In the genomic region with DNA sequence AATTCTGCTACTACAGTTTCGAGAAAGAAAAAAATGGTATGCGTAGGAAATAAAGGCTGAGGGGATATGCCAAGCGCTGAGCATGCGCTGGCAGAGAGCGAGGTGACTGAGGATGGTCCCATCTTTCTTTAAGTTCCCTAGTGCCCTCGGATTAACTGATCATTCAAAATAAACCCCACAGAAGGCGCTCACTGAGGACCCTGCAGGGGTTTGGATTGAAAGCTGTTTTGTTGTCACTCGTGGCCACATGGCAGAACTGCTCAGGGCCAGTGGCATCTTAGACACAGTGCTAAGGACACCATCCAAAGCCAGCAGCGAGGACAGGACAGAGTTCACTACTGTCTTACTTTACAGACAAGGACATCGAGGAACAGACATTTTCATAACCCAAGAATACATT, we compare ENCODE assay signal across 16 mouse cellular contexts.
"Had no signal": no experiment of that assay in that cellular context is flagged by ENCODE, and none has a peak within 500 bp of the region (broad histone marks: within the 10 kb centered on the region; RNA-seq: fewer than 3 reads in every experiment).

No protein-coding gene starts in this region.

- H3K27me3 ChIP-seq: neural tube, embryonic 12.5 days; neural tube, embryonic 13.5 days; neural tube, embryonic 15.5 days; stomach, embryonic 15.5 days had no signal

- H3K4me3 ChIP-seq: neural tube, embryonic 12.5 days; neural tube, embryonic 13.5 days; neural tube, embryonic 15.5 days; stomach, embryonic 15.5 days had no signal

- H3K4me1 ChIP-seq: neural tube, embryonic 12.5 days; neural tube, embryonic 13.5 days; neural tube, embryonic 15.5 days; stomach, embryonic 15.5 days had no signal

- H3K9ac ChIP-seq: neural tube, embryonic 12.5 days; neural tube, embryonic 13.5 days; neural tube, embryonic 15.5 days; stomach, embryonic 15.5 days had no signal

- H3K27ac ChIP-seq: neural tube, embryonic 12.5 days; neural tube, embryonic 13.5 days; neural tube, embryonic 15.5 days; stomach, embryonic 15.5 days had no signal

- H3K4me2 ChIP-seq: neural tube, embryonic 12.5 days; neural tube, embryonic 13.5 days; neural tube, embryonic 15.5 days; stomach, embryonic 15.5 days had no signal

- DNase-seq: retina, postnatal 1 day; right cerebral cortex, adult 18-20 months; right cerebral cortex, postnatal 14 days; right cerebral cortex, postnatal 25 days; right cerebral cortex, postnatal 4 days; spleen, adult 18-20 months; thymus, adult 18-20 months; thymus, adult 2 months; thymus, postnatal 14 days; thymus, postnatal 25 days; thymus, postnatal 36 days; thymus, postnatal 4 days had no signal

- H3K9me3 ChIP-seq: neural tube, embryonic 12.5 days; neural tube, embryonic 13.5 days; neural tube, embryonic 15.5 days; stomach, embryonic 15.5 days had no signal
